Mouse (Mus musculus) bone marrow, adult 2 months (tissue): ENCODE results near the gene Krt26.

Experiments
- CTCF ChIP-seq: fragments of 200-500 bp; IDR thresholded peaks from 2 replicates; pipeline ENCODE4 v1.5.1; 2011; ENCODE audit warnings: low read length, control low read depth; ENCODE audit not compliant: control insufficient read depth, insufficient read depth
- POLR2A ChIP-seq: fragments of 200-500 bp; IDR thresholded peaks from 2 replicates; pipeline ENCODE4 v1.6.1; 2011; ENCODE audit warnings: low read depth, mild to moderate bottlenecking, control low read depth, low read length, borderline replicate concordance; ENCODE audit not compliant: control insufficient read depth

GRCm38 (mm10) chr11:99321094-99321493 lies 16.7 kb downstream of the Krt26 start:
- TF ChIP-seq CTCF (no peak), POLR2A (no peak)
